Mouse (Mus musculus): ENCODE data around the gene Gpr183. TPM values are rescaled to one million over a fixed set of nuclear protein-coding genes. Genes with fewer than 3 reads are reported as not detected.

Gpr183 gene
- polyA plus RNA-seq, 1 experiment, result 0.06 TPM

GRCm38 (mm10) chr14:121920511-121921124, 44.4 kb downstream of the Gpr183 start:
- TF ChIP-seq MYOD1 (IDR thresholded peaks at IDR 0.05; ENCODE audit: control insufficient read depth, insufficient read length, low read depth) (no peak), MAX (IDR thresholded peaks at IDR 0.05) (no peak), CTCF (IDR thresholded peaks at IDR 0.05; ENCODE audit: control insufficient read depth, insufficient read depth, insufficient read length) (no peak), MYOG (IDR thresholded peaks at IDR 0.05; ENCODE audit: control insufficient read depth, extremely low read depth, insufficient read length) (no peak), FOSL1 (IDR thresholded peaks at IDR 0.05; ENCODE audit: insufficient read depth, low read length, poor library complexity, severe bottlenecking) (no peak), CEBPB (IDR thresholded peaks at IDR 0.05; ENCODE audit: low read depth) (no peak), USF1 (IDR thresholded peaks at IDR 0.05; ENCODE audit: low read depth) (no peak)
- Histone ChIP-seq H3K36me3 (ENCODE audit: control insufficient read depth, insufficient read depth) (peaks cover 13% of the 10 kb centered on the region), H3K79me2 (ENCODE audit: control insufficient read depth, insufficient read depth) (no peaks in the 10 kb centered on the region), H3K79me3 (ENCODE audit: low read depth) (no peaks in the 10 kb centered on the region), H3K27me3 (ENCODE audit: control insufficient read depth, insufficient read depth, insufficient read length) (no peaks in the 10 kb centered on the region), H3K4me3 (ENCODE audit: insufficient read depth, poor library complexity, severe bottlenecking) (no peak overlapping the region), H3ac (ENCODE audit: control insufficient read depth, insufficient read length, low read depth) (no peak overlapping the region)

GRCm38 (mm10) chr14:121919752-121920151, 45.2 kb downstream of the Gpr183 start:
- Histone ChIP-seq H3ac (ENCODE audit: control insufficient read depth, insufficient read length, low read depth) (no peak overlapping the region), H3K79me3 (ENCODE audit: low read depth) (no peaks in the 10 kb centered on the region), H3K4me3 (ENCODE audit: insufficient read depth, poor library complexity, severe bottlenecking) (no peak overlapping the region), H3K79me2 (ENCODE audit: control insufficient read depth, insufficient read depth) (no peaks in the 10 kb centered on the region), H3K27me3 (ENCODE audit: control insufficient read depth, insufficient read depth, insufficient read length) (no peaks in the 10 kb centered on the region), H3K36me3 (ENCODE audit: control insufficient read depth, insufficient read depth) (peaks cover 17% of the 10 kb centered on the region)
- TF ChIP-seq MYOG (IDR thresholded peaks at IDR 0.05; ENCODE audit: control insufficient read depth, extremely low read depth, insufficient read length) (no peak), MAX (IDR thresholded peaks at IDR 0.05) (no peak), FOSL1 (IDR thresholded peaks at IDR 0.05; ENCODE audit: insufficient read depth, low read length, poor library complexity, severe bottlenecking) (no peak), USF1 (IDR thresholded peaks at IDR 0.05; ENCODE audit: low read depth) (no peak), CTCF (IDR thresholded peaks at IDR 0.05; ENCODE audit: control insufficient read depth, insufficient read depth, insufficient read length) (no peak)

GRCm38 (mm10) chr14:121918266-121918665, 46.7 kb downstream of the Gpr183 start:
- no peaks in the 10 kb centered on the region for H3K79me2 ChIP-seq (ENCODE audit: control insufficient read depth, insufficient read depth)
- H3K27me3 ChIP-seq (ENCODE audit: control insufficient read depth, insufficient read depth, insufficient read length), result no peaks in the 10 kb centered on the region
- no peaks in the 10 kb centered on the region for H3K79me3 ChIP-seq (ENCODE audit: low read depth)
- no peak for TF ChIP-seq MAX (IDR thresholded peaks at IDR 0.05)
- TF ChIP-seq USF1 (IDR thresholded peaks at IDR 0.05; ENCODE audit: low read depth), result no peak
- no peak for TF ChIP-seq CTCF (IDR thresholded peaks at IDR 0.05; ENCODE audit: control insufficient read depth, insufficient read depth, insufficient read length)
- H3K36me3 ChIP-seq (ENCODE audit: control insufficient read depth, insufficient read depth), result peaks cover 20% of the 10 kb centered on the region
- no peak overlapping the region for H3ac ChIP-seq (ENCODE audit: control insufficient read depth, insufficient read length, low read depth)
- no peak overlapping the region for H3K4me3 ChIP-seq (ENCODE audit: insufficient read depth, poor library complexity, severe bottlenecking)

DNA sequence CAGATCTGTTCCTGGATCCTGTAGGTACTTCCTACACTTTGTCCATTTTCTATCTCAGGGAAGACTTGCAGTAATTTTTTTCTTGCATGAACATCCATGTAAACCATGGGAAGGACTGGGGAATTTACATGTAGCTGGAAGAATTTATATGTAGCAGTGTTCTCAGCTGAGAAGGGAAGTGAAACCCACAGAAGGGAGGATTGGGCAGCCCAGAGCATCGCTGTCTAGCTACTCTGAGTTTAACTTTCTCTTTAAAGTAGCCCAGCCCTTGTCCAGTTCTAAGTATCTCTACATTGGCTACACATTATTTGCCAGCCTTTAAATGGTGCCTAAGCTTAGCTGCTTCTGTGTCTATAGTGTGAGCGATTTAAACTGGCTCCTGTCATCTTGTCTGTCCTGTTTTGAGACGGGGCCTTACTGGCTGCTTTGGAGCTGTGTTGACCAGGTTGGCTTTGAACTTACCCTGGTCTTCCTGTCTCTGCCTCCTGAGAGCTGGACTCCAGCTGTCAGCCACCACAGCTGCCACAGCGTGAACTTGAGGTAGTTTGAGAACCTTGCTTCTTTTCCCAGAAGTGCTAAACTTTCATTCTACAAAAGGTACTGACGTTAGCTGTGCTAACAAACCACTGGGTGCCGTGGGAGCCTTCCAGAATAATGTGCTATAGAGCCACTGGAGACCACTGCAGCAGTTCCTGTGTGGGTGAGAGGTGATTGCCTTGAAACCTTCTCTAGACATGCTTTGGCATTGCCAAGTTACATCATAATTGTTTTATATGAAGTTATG, 48.5 kb downstream of the Gpr183 start:
- no peaks in the 10 kb centered on the region for H3K27me3 ChIP-seq (ENCODE audit: control insufficient read depth, insufficient read depth, insufficient read length)

GRCm38 (mm10) chr14:121915621-121916020, 49.4 kb downstream of the Gpr183 start, which contains the start of gene Gpr18:
Gene Gpr18, minus strand, starts transcription at chr14:121915781.
- Histone ChIP-seq H3K79me2 (ENCODE audit: control insufficient read depth, insufficient read depth) (no peaks in the 10 kb centered on the region), H3K4me3 (ENCODE audit: insufficient read depth, poor library complexity, severe bottlenecking) (no peak within 1 kb of the TSS), H3ac (ENCODE audit: control insufficient read depth, insufficient read length, low read depth) (no peak within 1 kb of the TSS), H3K27me3 (ENCODE audit: control insufficient read depth, insufficient read depth, insufficient read length) (no peaks in the 10 kb centered on the region), H3K36me3 (ENCODE audit: control insufficient read depth, insufficient read depth) (peaks cover 28% of the 10 kb centered on the region), H3K79me3 (ENCODE audit: low read depth) (no peaks in the 10 kb centered on the region)
- TF ChIP-seq FOSL1 (IDR thresholded peaks at IDR 0.05; ENCODE audit: insufficient read depth, low read length, poor library complexity, severe bottlenecking) (no peak), USF1 (IDR thresholded peaks at IDR 0.05; ENCODE audit: low read depth) (no peak), CEBPB (IDR thresholded peaks at IDR 0.05; ENCODE audit: low read depth) (no peak), MYOD1 (IDR thresholded peaks at IDR 0.05; ENCODE audit: control insufficient read depth, insufficient read length, low read depth) (no peak), CTCF (IDR thresholded peaks at IDR 0.05; ENCODE audit: control insufficient read depth, insufficient read depth, insufficient read length) (no peak), MAX (IDR thresholded peaks at IDR 0.05) (no peak), MYOG (IDR thresholded peaks at IDR 0.05; ENCODE audit: control insufficient read depth, extremely low read depth, insufficient read length) (no peak)

More for the DNA sequence above, 48.5 kb downstream of the Gpr183 start:
- Histone ChIP-seq H3ac (ENCODE audit: control insufficient read depth, insufficient read length, low read depth) (no peak overlapping the region), H3K4me3 (ENCODE audit: insufficient read depth, poor library complexity, severe bottlenecking) (no peak overlapping the region), H3K79me2 (ENCODE audit: control insufficient read depth, insufficient read depth) (no peaks in the 10 kb centered on the region), H3K79me3 (ENCODE audit: low read depth) (no peaks in the 10 kb centered on the region), H3K36me3 (ENCODE audit: control insufficient read depth, insufficient read depth) (peaks cover 27% of the 10 kb centered on the region)
- TF ChIP-seq MYOD1 (IDR thresholded peaks at IDR 0.05; ENCODE audit: control insufficient read depth, insufficient read length, low read depth) (no peak), CTCF (IDR thresholded peaks at IDR 0.05; ENCODE audit: control insufficient read depth, insufficient read depth, insufficient read length) (no peak), MAX (IDR thresholded peaks at IDR 0.05) (no peak), FOSL1 (IDR thresholded peaks at IDR 0.05; ENCODE audit: insufficient read depth, low read length, poor library complexity, severe bottlenecking) (no peak), MYOG (IDR thresholded peaks at IDR 0.05; ENCODE audit: control insufficient read depth, extremely low read depth, insufficient read length) (no peak)

Data from C2C12 (cell line).